Mouse (Mus musculus): ENCODE results near the gene Pias1. TPM values are rescaled to one million over a fixed set of nuclear protein-coding genes. Genes with fewer than 3 reads are reported as not detected.
A peak's percentile ranks its signal among the peaks of the same experiment; 100 is the strongest.

Pias1 gene
- polyA plus RNA-seq, 1 experiment from 2014 or later: 67.9 TPM

DNA sequence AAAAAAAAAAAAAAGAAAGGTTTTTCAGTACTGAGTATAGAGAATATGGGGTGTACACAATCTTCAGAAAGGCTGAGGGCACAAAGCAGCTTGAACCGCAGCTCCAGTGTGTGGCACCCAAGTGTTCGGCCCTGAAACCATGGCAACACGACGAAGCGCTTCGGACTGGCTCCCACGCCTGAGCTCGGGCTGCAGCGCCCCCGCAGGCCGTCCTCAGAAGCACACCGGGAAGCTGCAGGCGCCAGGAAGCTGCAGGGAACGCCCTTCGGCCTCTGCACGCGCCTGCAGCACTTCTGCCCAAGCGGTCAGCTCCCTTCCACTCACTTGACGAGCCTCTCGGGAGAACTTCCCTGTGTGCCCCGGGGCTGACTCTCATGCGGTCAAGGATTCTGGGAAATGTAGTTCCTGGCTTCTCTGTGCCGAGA, 159.1 kb downstream of the Pias1 start:
- peak; percentile 94 for ATAC-seq (ENCODE audit: insufficient number of reproducible peaks, insufficient read depth, low FRiP score, low read depth)

More for the DNA sequence above, 159.1 kb downstream of the Pias1 start:
- Histone ChIP-seq H3K4me2 (replicated peaks; ENCODE audit: low read depth, low read length) (peak overlapping the region; percentile 28), H3K4me3 (ENCODE audit: low read depth, low read length) (no peak overlapping the region; the same call in 1 of the 2 replicates), H3K36me3 (ENCODE audit: control insufficient read depth, insufficient read depth, low read length) (no peaks in the 10 kb centered on the region), H3K27ac (ENCODE audit: low read length) (no peak overlapping the region), H3K9me3 (ENCODE audit: control insufficient read depth, low read depth, low read length) (no peaks in the 10 kb centered on the region), H3K4me1 (ENCODE audit: control insufficient read depth, insufficient read depth, low read length) (peaks cover 10% of the 10 kb centered on the region), H3K27me3 (ENCODE audit: control insufficient read depth, insufficient read depth, low read length) (no peaks in the 10 kb centered on the region), H3K9ac (replicated peaks; ENCODE audit: low read depth, low read length) (no peak overlapping the region)
- WGBS: 0% methylated on average over 23 of the region's 23 CpGs

Other genes starting within 250 kb of the Pias1 start
- gene Fem1b, start 176.0 kb downstream of the Pias1 start, polyA plus RNA-seq (2014; fragmentation: Nextera tagmentation; extraction: Ambion mirVana): 30.6 TPM in 2 replicates
- gene Cln6, start 149.1 kb downstream of the Pias1 start, polyA plus RNA-seq (2014; fragmentation: Nextera tagmentation; extraction: Ambion mirVana): 22.2 and 26.4 TPM in 2 replicates
- 21.9 and 25.1 TPM in 2 replicates for gene Calml4, start 129.8 kb downstream of the Pias1 start, polyA plus RNA-seq (2014; fragmentation: Nextera tagmentation; extraction: Ambion mirVana)
- not detected in 2 replicates for gene Skor1, start 161.0 kb upstream of the Pias1 start, polyA plus RNA-seq (2014; fragmentation: Nextera tagmentation; extraction: Ambion mirVana)

All from stomach, embryonic 14.5 days (tissue).